Mouse (Mus musculus): Measurements from ENCODE around the gene Rasgef1c.
A peak's percentile ranks its signal among the peaks of the same experiment; 100 is the strongest.

The Rasgef1c gene

GRCm38 (mm10) chr11:50026521-50027090, 125.0 kb downstream of the Rasgef1c start:
- no peak for DNase-seq

- DNase-seq: peak; percentile 15 to 32
Observed at GRCm38 (mm10) chr11:50028416-50028815, 126.8 kb downstream of the Rasgef1c start.
